Mouse (Mus musculus) limb, embryonic 13.5 days (tissue): ENCODE data around the gene Phactr1. TPM values are rescaled to one million over a fixed set of nuclear protein-coding genes. Genes with fewer than 3 reads are reported as not detected.
"Not testable (repeated sequence)": the region's sequence is repeated elsewhere in the genome, so short reads cannot be mapped to it uniquely, and the experiment has no call there.

Source experiments
- ATAC-seq: fragments of 200-750 bp; cut with Nextera tagmentation; 2 replicates; pipeline ENCODE4 v1.8.0; 2017; ENCODE audit warnings: low read depth, moderate number of reproducible peaks, moderate TSS enrichment; ENCODE audit not compliant: low FRiP score
- H3K27ac ChIP-seq: fragments of 300-500 bp; sonication (generic); 2 replicates; pipeline ENCODE4 v1.5.1; 2015; ENCODE audit warnings: inconsistent platforms, mild to moderate bottlenecking, moderate library complexity
- H3K27me3 ChIP-seq: fragments of 300-500 bp; sonication (generic); 2 replicates; pipeline ENCODE4 v1.6.1; 2015; ENCODE audit warnings: mild to moderate bottlenecking, inconsistent platforms
- H3K36me3 ChIP-seq: fragments of 300-500 bp; sonication (generic); 2 replicates; pipeline ENCODE4 v1.6.1; 2015; ENCODE audit warnings: inconsistent platforms, mild to moderate bottlenecking, moderate library complexity
- H3K4me1 ChIP-seq: fragments of 300-500 bp; sonication (generic); 2 replicates; pipeline ENCODE4 v1.6.1; 2015; ENCODE audit warnings: inconsistent platforms
- H3K4me2 ChIP-seq: fragments of 300-500 bp; sonication (generic); replicated peaks from 2 replicates; pipeline ENCODE4 v1.6.1; 2015; ENCODE audit warnings: inconsistent platforms, mild to moderate bottlenecking, moderate library complexity
- H3K4me3 ChIP-seq: fragments of 300-500 bp; sonication (generic); 2 replicates; pipeline ENCODE4 v1.5.1; 2015; ENCODE audit warnings: moderate library complexity, mild to moderate bottlenecking, inconsistent platforms
- H3K9ac ChIP-seq: fragments of 300-500 bp; sonication (generic); 2 replicates; pipeline ENCODE4 v1.6.1; 2015; ENCODE audit warnings: mild to moderate bottlenecking, inconsistent platforms
- H3K9me3 ChIP-seq: fragments of 300-500 bp; sonication (generic); 2 replicates; pipeline ENCODE4 v1.6.1; 2016; ENCODE audit warnings: inconsistent platforms
- WGBS: fragments of 180-500 bp; shearing (Covaris S2); methylation state at CpG from one replicate; pipeline ENCODE4 v1.1.7; 2015; 5-methylcytosine and 5-hydroxymethylcytosine counted together
- polyA plus RNA-seq: library from polyadenylated mRNA; unstranded; fragments of >200 nt; fragmentation: Nextera tagmentation; extraction: Ambion mirVana; gene quantifications from 2 replicates; pipeline ENCODE4 v1.2.1, GENCODE M21; 2015

The Phactr1 gene
- polyA plus RNA-seq, 1 experiment from 2014 or later = 8.8 TPM

- no peak overlapping the region for H3K27ac ChIP-seq
- H3K36me3 ChIP-seq = no peaks in the 10 kb centered on the region
- no peaks in the 10 kb centered on the region for H3K27me3 ChIP-seq
- no peak overlapping the region for H3K9ac ChIP-seq
- no peak overlapping the region for H3K4me3 ChIP-seq
- H3K4me2 ChIP-seq = no peak overlapping the region
- ATAC-seq = no peak
- H3K9me3 ChIP-seq = no peaks in the 10 kb centered on the region
- 73% methylated on average over 3 of the region's 3 CpGs for WGBS
- H3K4me1 ChIP-seq = no peaks in the 10 kb centered on the region
Measured at GRCm38 (mm10) chr13:42944106-42944505, 263.7 kb downstream of the Phactr1 start.

GRCm38 (mm10) chr13:42945201-42945600, 264.8 kb downstream of the Phactr1 start:
- not testable (repeated sequence) for H3K27me3 ChIP-seq, ATAC-seq, H3K4me1 ChIP-seq, H3K4me3 ChIP-seq, H3K36me3 ChIP-seq, H3K9me3 ChIP-seq, H3K9ac ChIP-seq, H3K27ac ChIP-seq, H3K4me2 ChIP-seq
- WGBS = 27% methylated on average over 4 of the region's 4 CpGs

GRCm38 (mm10) chr13:42948717-42949265, 268.4 kb downstream of the Phactr1 start:
- H3K36me3 ChIP-seq = no peaks in the 10 kb centered on the region
- no peak for ATAC-seq
- no peak overlapping the region for H3K4me2 ChIP-seq
- H3K4me1 ChIP-seq = no peaks in the 10 kb centered on the region
- H3K4me3 ChIP-seq = no peak overlapping the region
- H3K27ac ChIP-seq = no peak overlapping the region
- WGBS = 77% methylated on average over 10 of the region's 10 CpGs
- no peak overlapping the region for H3K9ac ChIP-seq
- 0 out of 2 replicates have a peak, but pooled peaks cover 3% of the 10 kb centered on the region for H3K27me3 ChIP-seq
- no peaks in the 10 kb centered on the region for H3K9me3 ChIP-seq

GRCm38 (mm10) chr13:42949336-42949735, 268.9 kb downstream of the Phactr1 start:
- Histone ChIP-seq H3K4me1 (no peaks in the 10 kb centered on the region), H3K36me3 (no peaks in the 10 kb centered on the region), H3K4me2 (no peak overlapping the region), H3K9me3 (no peaks in the 10 kb centered on the region), H3K9ac (no peak overlapping the region), H3K4me3 (no peak overlapping the region), H3K27me3 (0 out of 2 replicates have a peak, but pooled peaks cover 3% of the 10 kb centered on the region), H3K27ac (no peak overlapping the region)
- no peak for ATAC-seq
- WGBS = 66% methylated on average over 5 of the region's 5 CpGs

GRCm38 (mm10) chr13:42950056-42950455, 269.6 kb downstream of the Phactr1 start:
- 81% methylated on average over 3 of the region's 3 CpGs for WGBS
- Histone ChIP-seq H3K4me1 (no peaks in the 10 kb centered on the region), H3K36me3 (no peaks in the 10 kb centered on the region), H3K9ac (no peak overlapping the region), H3K27ac (no peak overlapping the region), H3K4me3 (no peak overlapping the region), H3K4me2 (no peak overlapping the region), H3K9me3 (no peaks in the 10 kb centered on the region), H3K27me3 (0 out of 2 replicates have a peak, but pooled peaks cover 3% of the 10 kb centered on the region)
- no peak for ATAC-seq

- no peaks in the 10 kb centered on the region for H3K9me3 ChIP-seq
- no peaks in the 10 kb centered on the region for H3K4me1 ChIP-seq
- no peaks in the 10 kb centered on the region for H3K36me3 ChIP-seq
- 54% methylated on average over 15 of the region's 15 CpGs for WGBS
- H3K4me2 ChIP-seq = no peak overlapping the region
- no peak for ATAC-seq
- H3K27me3 ChIP-seq = 0 out of 2 replicates have a peak, but pooled peaks cover 3% of the 10 kb centered on the region
- no peak overlapping the region for H3K27ac ChIP-seq
- H3K9ac ChIP-seq = no peak overlapping the region
- no peak overlapping the region for H3K4me3 ChIP-seq
Measured at GRCm38 (mm10) chr13:42952037-42952721, 271.8 kb downstream of the Phactr1 start.

- WGBS = 87% methylated on average over 6 of the region's 6 CpGs
- Histone ChIP-seq H3K27me3 (0 out of 2 replicates have a peak, but pooled peaks cover 3% of the 10 kb centered on the region), H3K4me3 (no peak overlapping the region), H3K27ac (no peak overlapping the region), H3K9me3 (no peaks in the 10 kb centered on the region), H3K4me2 (no peak overlapping the region), H3K36me3 (no peaks in the 10 kb centered on the region), H3K9ac (no peak overlapping the region), H3K4me1 (0 out of 2 replicates have a peak, but pooled peaks cover 4% of the 10 kb centered on the region)
- no peak for ATAC-seq
Measured at GRCm38 (mm10) chr13:42953071-42953470, 272.6 kb downstream of the Phactr1 start.

GRCm38 (mm10) chr13:42954116-42954515, 273.7 kb downstream of the Phactr1 start:
- H3K27me3 ChIP-seq = 0 out of 2 replicates have a peak, but pooled peaks cover 3% of the 10 kb centered on the region
- ATAC-seq = no peak
- H3K9ac ChIP-seq = no peak overlapping the region
- H3K4me2 ChIP-seq = no peak overlapping the region
- H3K4me1 ChIP-seq = 0 out of 2 replicates have a peak, but pooled peaks cover 4% of the 10 kb centered on the region
- WGBS = 70% methylated on average over 5 of the region's 5 CpGs
- H3K9me3 ChIP-seq = no peaks in the 10 kb centered on the region
- H3K27ac ChIP-seq = no peak overlapping the region
- H3K36me3 ChIP-seq = no peaks in the 10 kb centered on the region
- no peak overlapping the region for H3K4me3 ChIP-seq

GRCm38 (mm10) chr13:42956327-42956726, 275.9 kb downstream of the Phactr1 start:
- no peaks in the 10 kb centered on the region for H3K9me3 ChIP-seq
- no peak overlapping the region for H3K9ac ChIP-seq
- H3K36me3 ChIP-seq = no peaks in the 10 kb centered on the region
- WGBS = 85% methylated on average over 10 of the region's 10 CpGs
- H3K27me3 ChIP-seq = no peaks in the 10 kb centered on the region
- no peak overlapping the region for H3K4me3 ChIP-seq
- 0 out of 2 replicates have a peak, but pooled peaks cover 4% of the 10 kb centered on the region for H3K4me1 ChIP-seq
- ATAC-seq = no peak
- no peak overlapping the region for H3K27ac ChIP-seq
- no peak overlapping the region for H3K4me2 ChIP-seq

GRCm38 (mm10) chr13:42957856-42958255, 277.4 kb downstream of the Phactr1 start:
- H3K4me1 ChIP-seq = 0 out of 2 replicates have a peak, but pooled peaks cover 4% of the 10 kb centered on the region
- no peak for ATAC-seq
- WGBS = 60% methylated on average over 7 of the region's 7 CpGs
- H3K36me3 ChIP-seq = no peaks in the 10 kb centered on the region
- H3K4me3 ChIP-seq = no peak overlapping the region
- H3K27ac ChIP-seq = no peak overlapping the region
- no peak overlapping the region for H3K9ac ChIP-seq
- H3K27me3 ChIP-seq = no peaks in the 10 kb centered on the region
- no peaks in the 10 kb centered on the region for H3K9me3 ChIP-seq
- no peak overlapping the region for H3K4me2 ChIP-seq

- no peak for ATAC-seq
- 92% methylated on average over 2 of the region's 2 CpGs for WGBS
Measured at GRCm38 (mm10) chr13:42958867-42959266, 278.4 kb downstream of the Phactr1 start.

GRCm38 (mm10) chr13:42961561-42961960, 281.1 kb downstream of the Phactr1 start:
- Histone ChIP-seq H3K4me1 (0 out of 2 replicates have a peak, but pooled peaks cover 4% of the 10 kb centered on the region), H3K4me2 (no peak overlapping the region), H3K27ac (no peak overlapping the region), H3K9me3 (no peaks in the 10 kb centered on the region), H3K9ac (no peak overlapping the region), H3K27me3 (no peaks in the 10 kb centered on the region), H3K36me3 (no peaks in the 10 kb centered on the region), H3K4me3 (no peak overlapping the region)
- 87% methylated on average over 4 of the region's 4 CpGs for WGBS
- no peak for ATAC-seq

More at GRCm38 (mm10) chr13:42958867-42959266, 278.4 kb downstream of the Phactr1 start:
- no peaks in the 10 kb centered on the region for H3K36me3 ChIP-seq
- H3K9me3 ChIP-seq = no peaks in the 10 kb centered on the region
- H3K27me3 ChIP-seq = no peaks in the 10 kb centered on the region
- H3K27ac ChIP-seq = no peak overlapping the region
- H3K4me3 ChIP-seq = no peak overlapping the region
- H3K4me2 ChIP-seq = no peak overlapping the region
- no peak overlapping the region for H3K9ac ChIP-seq
- H3K4me1 ChIP-seq = 0 out of 2 replicates have a peak, but pooled peaks cover 4% of the 10 kb centered on the region
